Mouse (Mus musculus) limb, embryonic 14.5 days (tissue): ENCODE data around the gene Inpp5d. TPM values are rescaled to one million over a fixed set of nuclear protein-coding genes. Genes with fewer than 3 reads are reported as not detected.

Experiments used
- ATAC-seq: fragments of 200-750 bp; cut with Nextera tagmentation; 2 replicates; pipeline ENCODE4 v1.8.0; 2017; ENCODE audit warnings: low read depth, moderate number of reproducible peaks, moderate TSS enrichment; ENCODE audit not compliant: low FRiP score
- DNase-seq: peaks from one replicate; pipeline ENCODE4 v3.0.0-alpha.2; 2015; ENCODE audit warnings: low spot score
- H3K27ac ChIP-seq: fragments of 300-500 bp; sonication (generic); replicated peaks from 2 replicates; pipeline ENCODE4 v1.5.1; 2014; ENCODE audit warnings: low read depth, mild to moderate bottlenecking, low read length, moderate library complexity, mixed read lengths
- H3K27me3 ChIP-seq: fragments of 300-500 bp; sonication (generic); 2 replicates; pipeline ENCODE4 v1.6.1; 2014; ENCODE audit warnings: low read length, mixed read lengths; ENCODE audit not compliant: control insufficient read depth, insufficient read depth
- H3K36me3 ChIP-seq: fragments of 300-500 bp; sonication (generic); 2 replicates; pipeline ENCODE4 v1.6.1; 2014; ENCODE audit warnings: mild to moderate bottlenecking, low read length, moderate library complexity, mixed read lengths; ENCODE audit not compliant: control insufficient read depth, insufficient read depth
- H3K4me1 ChIP-seq: fragments of 300-500 bp; sonication (generic); 2 replicates; pipeline ENCODE4 v1.6.1; 2014; ENCODE audit warnings: antibody characterized with exemption, low read length, mixed read lengths; ENCODE audit not compliant: control insufficient read depth, insufficient read depth
- H3K4me2 ChIP-seq: fragments of 300-500 bp; sonication (generic); replicated peaks from 2 replicates; pipeline ENCODE4 v1.6.1; 2014; ENCODE audit warnings: low read depth, mild to moderate bottlenecking, low read length, moderate library complexity; ENCODE audit not compliant: severe bottlenecking
- H3K4me3 ChIP-seq: fragments of 300-500 bp; sonication (generic); replicated peaks from 2 replicates; pipeline ENCODE4 v1.5.1; 2014; ENCODE audit warnings: low read length
- H3K9ac ChIP-seq: fragments of 300-500 bp; sonication (generic); 2 replicates; pipeline ENCODE4 v1.6.1; 2014; ENCODE audit warnings: mild to moderate bottlenecking, low read depth, low read length, moderate library complexity; ENCODE audit not compliant: severe bottlenecking
- H3K9me3 ChIP-seq: fragments of 300-500 bp; sonication (generic); 2 replicates; pipeline ENCODE4 v1.6.1; 2016; ENCODE audit warnings: low read length; ENCODE audit not compliant: control insufficient read depth
- POLR2A ChIP-seq: fragments of 200-500 bp; IDR thresholded peaks from 2 replicates; pipeline ENCODE4 v1.8.0; 2012; ENCODE audit warnings: inconsistent platforms, mild to moderate bottlenecking, moderate library complexity, borderline replicate concordance; ENCODE audit not compliant: insufficient read depth, insufficient read length; ENCODE audit errors: extremely low read depth
- WGBS: fragments of 180-500 bp; shearing (Covaris S2); extraction: QIAGEN DNeasy Blood & Tissue Kit; methylation state at CpG from one replicate; pipeline ENCODE4 v1.1.7; 2014; 5-methylcytosine and 5-hydroxymethylcytosine counted together
- polyA plus RNA-seq, 2 experiments: library from polyadenylated mRNA; depleted of rRNA in 1 of 2; stranded (reverse) in 1 of 2; unstranded in 1 of 2; fragments of >200 nt; fragmentation: Nextera tagmentation in 1 of 2; extraction: Ambion mirVana in 1 of 2; gene quantifications; 2 replicates each; pipeline versions ENCODE4 v1.2.1 to v1.2.3; 2012 to 2014

Inpp5d gene
- polyA plus RNA-seq, 2 experiments: 5.9 to 9.7 TPM

DNA sequence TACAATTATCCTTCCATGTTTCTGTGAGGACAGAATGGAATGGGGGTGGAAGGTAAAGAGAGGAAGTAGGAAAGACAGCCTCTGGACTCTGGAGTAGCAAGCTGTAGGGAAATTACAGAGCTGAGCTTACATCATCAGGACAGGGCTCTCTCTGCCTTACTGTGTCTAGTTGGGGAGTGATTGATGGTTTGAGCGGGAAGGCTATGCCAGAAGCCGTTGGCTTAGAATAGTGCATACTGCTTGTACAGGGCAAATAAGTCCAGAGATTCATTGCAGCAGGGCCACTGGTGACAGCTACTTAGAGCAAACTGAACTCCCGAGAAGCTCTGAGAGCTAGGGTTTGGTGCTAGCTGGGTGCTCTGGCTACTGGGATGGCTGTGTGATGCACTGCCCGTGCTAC lies 66.2 kb downstream of the Inpp5d start:
- H3K36me3 ChIP-seq: no peaks in the 10 kb centered on the region
- H3K27me3 ChIP-seq: no peaks in the 10 kb centered on the region
- DNase-seq: no peak
- WGBS: 57% methylated on average over 4 of the region's 4 CpGs
- no peak overlapping the region for H3K4me2 ChIP-seq
- no peak overlapping the region for H3K4me3 ChIP-seq
- no peak overlapping the region for H3K9ac ChIP-seq
- TF ChIP-seq POLR2A: no peak
- H3K9me3 ChIP-seq: no peaks in the 10 kb centered on the region
- no peaks in the 10 kb centered on the region for H3K4me1 ChIP-seq
- no peak for ATAC-seq
- no peak overlapping the region; the same call in 1 of the 2 replicates for H3K27ac ChIP-seq

DNA sequence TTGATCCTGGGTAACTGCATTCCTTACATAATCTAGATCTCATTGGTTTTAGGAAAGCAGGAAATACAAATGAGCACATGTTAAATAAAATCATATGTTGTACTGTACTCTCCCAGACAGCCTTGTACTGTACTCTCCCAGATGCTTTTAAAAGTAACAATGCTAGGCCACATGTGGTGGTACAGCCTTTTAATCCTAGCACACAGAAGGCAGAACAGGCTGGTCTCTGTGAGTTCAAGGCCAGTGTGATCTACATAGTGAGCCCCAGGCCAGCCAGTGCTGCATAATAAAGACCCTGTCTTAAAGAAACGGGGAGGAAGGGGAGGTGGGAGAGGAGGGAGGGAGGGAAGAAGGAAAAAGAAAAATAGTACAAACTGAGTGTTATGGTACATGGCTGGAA lies 66.9 kb downstream of the Inpp5d start:
- H3K27ac ChIP-seq: no peak overlapping the region
- no peak overlapping the region for H3K4me2 ChIP-seq
- no peaks in the 10 kb centered on the region for H3K27me3 ChIP-seq
- no peak for TF ChIP-seq POLR2A
- H3K4me1 ChIP-seq: no peaks in the 10 kb centered on the region
- no peaks in the 10 kb centered on the region for H3K36me3 ChIP-seq
- WGBS: 19% methylated on average over 1 of the region's 1 CpGs
- DNase-seq (no peak), ATAC-seq (no peak)
- no peak overlapping the region for H3K4me3 ChIP-seq
- H3K9me3 ChIP-seq: no peaks in the 10 kb centered on the region
- H3K9ac ChIP-seq: no peak overlapping the region

DNA sequence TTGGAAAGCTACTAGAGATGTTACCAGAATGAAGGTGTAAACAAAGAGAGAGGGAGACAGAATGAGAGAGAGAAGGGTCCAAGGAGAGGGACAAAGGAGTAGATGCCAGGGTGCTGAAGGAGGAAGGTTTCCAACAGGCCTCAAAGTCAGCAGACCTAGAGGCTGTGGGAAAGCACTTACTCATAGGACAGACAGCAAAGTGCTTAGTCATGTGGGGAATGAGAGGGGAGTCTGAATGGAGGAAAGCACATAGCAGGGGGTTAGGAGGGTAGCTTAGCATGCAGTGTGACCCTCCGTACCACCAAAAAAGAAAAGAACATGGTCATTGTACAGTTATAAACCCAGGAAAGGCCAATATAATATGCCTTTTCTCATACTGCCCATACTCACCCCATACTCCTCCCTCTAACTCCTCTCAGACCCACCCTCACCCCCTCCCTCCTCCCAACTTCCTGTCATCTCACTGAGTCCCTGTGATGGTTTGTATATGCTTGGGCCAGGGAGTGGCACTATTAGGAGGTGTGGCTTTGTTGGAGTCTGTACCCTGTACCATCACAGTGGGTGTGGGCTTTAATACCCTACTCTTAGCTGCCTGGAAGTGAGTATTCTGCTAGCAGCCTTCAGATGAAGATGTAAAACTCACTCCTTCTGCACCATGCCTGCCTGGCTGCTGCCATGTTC lies 69.7 kb downstream of the Inpp5d start:
- Histone ChIP-seq H3K4me3 (no peak overlapping the region), H3K9ac (no peak overlapping the region), H3K27me3 (no peaks in the 10 kb centered on the region), H3K27ac (no peak overlapping the region), H3K9me3 (no peaks in the 10 kb centered on the region), H3K4me2 (no peak overlapping the region), H3K4me1 (no peaks in the 10 kb centered on the region), H3K36me3 (no peaks in the 10 kb centered on the region)
- DNase-seq: no peak
- ATAC-seq: no peak
- WGBS: 80% methylated on average over 1 of the region's 1 CpGs
- no peak for TF ChIP-seq POLR2A

DNA sequence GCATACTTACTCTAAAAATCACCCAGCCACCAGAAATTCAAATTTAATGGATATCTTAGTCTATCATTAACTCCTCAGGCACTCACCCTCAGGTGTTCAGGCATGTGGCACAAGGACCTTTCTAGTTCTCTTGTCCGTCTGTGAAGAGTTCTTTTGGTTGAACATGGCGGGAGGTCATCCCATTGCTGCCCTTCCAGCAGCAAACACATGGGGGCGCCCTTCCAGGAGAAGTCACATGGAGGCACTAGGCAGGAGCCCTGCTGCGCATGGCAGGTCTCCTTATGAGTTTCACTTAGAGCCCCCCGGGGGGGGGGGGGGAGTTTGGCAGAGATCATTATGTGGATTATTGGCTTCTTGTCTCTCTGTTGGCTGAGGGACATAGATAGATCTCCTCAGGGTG lies 76.2 kb downstream of the Inpp5d start:
- WGBS: 69% methylated on average over 5 of the region's 5 CpGs

DNA sequence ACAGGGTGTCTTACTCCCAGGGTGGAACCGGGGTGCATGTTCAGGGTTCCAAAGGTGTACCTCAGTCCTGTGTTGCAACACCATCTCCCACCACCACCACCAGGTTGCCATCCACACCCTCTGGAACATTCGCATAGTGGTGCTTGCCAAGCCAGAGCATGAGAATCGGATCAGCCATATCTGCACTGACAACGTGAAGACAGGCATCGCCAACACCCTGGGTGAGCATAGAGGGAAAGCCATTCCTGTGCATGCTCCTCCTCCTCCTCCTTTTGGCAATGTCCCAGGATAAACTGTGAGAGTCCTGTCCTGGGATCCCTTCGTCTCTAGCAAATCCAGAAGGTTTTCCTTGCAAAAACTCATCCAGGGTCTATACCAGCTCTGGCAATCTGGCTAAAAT lies 77.9 kb downstream of the Inpp5d start:
- WGBS: 77% methylated on average over 6 of the region's 6 CpGs
- H3K4me3 ChIP-seq: no peak overlapping the region
- no peaks in the 10 kb centered on the region for H3K27me3 ChIP-seq
- no peaks in the 10 kb centered on the region for H3K36me3 ChIP-seq
- H3K4me2 ChIP-seq: no peak overlapping the region
- no peak for ATAC-seq
- TF ChIP-seq POLR2A: no peak
- no peaks in the 10 kb centered on the region for H3K4me1 ChIP-seq
- no peak overlapping the region for H3K27ac ChIP-seq
- DNase-seq: no peak
- no peak overlapping the region for H3K9ac ChIP-seq
- H3K9me3 ChIP-seq: no peaks in the 10 kb centered on the region

More for the DNA sequence above, 76.2 kb downstream of the Inpp5d start:
- Histone ChIP-seq H3K4me1 (no peaks in the 10 kb centered on the region), H3K9ac (no peak overlapping the region), H3K27ac (no peak overlapping the region), H3K27me3 (no peaks in the 10 kb centered on the region), H3K4me3 (no peak overlapping the region), H3K4me2 (no peak overlapping the region), H3K9me3 (no peaks in the 10 kb centered on the region), H3K36me3 (no peaks in the 10 kb centered on the region)
- no peak for TF ChIP-seq POLR2A
- no peak for ATAC-seq
- no peak for DNase-seq
